Mouse (Mus musculus): ENCODE measurements around the gene N6amt1. TPM values are rescaled to one million over a fixed set of nuclear protein-coding genes. Genes with fewer than 3 reads are reported as not detected.

Gene N6amt1
- polyA plus RNA-seq, 1 experiment from 2014 or later: 18.8 TPM

DNA sequence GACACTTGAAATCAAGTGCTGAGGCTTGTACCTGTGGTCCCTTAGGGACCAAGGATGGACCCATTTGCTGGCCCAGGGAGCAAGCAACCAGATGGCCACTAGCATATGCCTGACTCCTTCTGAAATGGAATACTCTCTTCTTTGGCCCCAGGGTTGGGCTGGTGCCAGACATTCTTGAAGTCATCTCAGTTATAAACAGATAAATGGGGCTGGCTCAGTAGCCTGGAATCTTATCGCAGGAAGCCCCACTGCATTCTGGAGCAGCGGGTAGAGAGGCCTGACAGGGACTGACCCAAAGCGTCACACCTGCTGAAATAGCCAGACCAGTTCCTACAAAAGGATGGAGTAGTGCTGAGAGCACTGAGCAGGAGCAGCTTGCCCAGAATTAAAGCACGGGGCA, 10.2 kb downstream of the N6amt1 start:
- no peak overlapping the region for H3K4me3 ChIP-seq (ENCODE audit: low read depth, low read length)
- H3K4me2 ChIP-seq (ENCODE audit: low read length): no peak overlapping the region
- H3K27me3 ChIP-seq (ENCODE audit: control insufficient read depth, insufficient read depth, low read depth, low read length): no peaks in the 10 kb centered on the region
- H3K4me1 ChIP-seq (ENCODE audit: control insufficient read depth, insufficient read depth, low read length): no peaks in the 10 kb centered on the region
- H3K27ac ChIP-seq (ENCODE audit: low read length): no peak overlapping the region
- no peak for ATAC-seq
- 93% methylated on average over 4 of the region's 4 CpGs for WGBS
- H3K9ac ChIP-seq (ENCODE audit: low read depth, low read length): no peak overlapping the region
- H3K9me3 ChIP-seq (replicated peaks; ENCODE audit: control insufficient read depth, low read length, poor library complexity, severe bottlenecking): no peaks in the 10 kb centered on the region
- H3K36me3 ChIP-seq (ENCODE audit: control insufficient read depth, insufficient read depth, low read length): peaks cover 21% of the 10 kb centered on the region

- no peaks in the 10 kb centered on the region for H3K27me3 ChIP-seq (ENCODE audit: control insufficient read depth, insufficient read depth, low read depth, low read length)
- no peak for ATAC-seq
- WGBS: 91% methylated on average over 10 of the region's 10 CpGs
- no peak overlapping the region for H3K4me3 ChIP-seq (ENCODE audit: low read depth, low read length)
- no peak overlapping the region for H3K4me2 ChIP-seq (ENCODE audit: low read length)
- H3K36me3 ChIP-seq (ENCODE audit: control insufficient read depth, insufficient read depth, low read length): peaks cover 18% of the 10 kb centered on the region
- H3K9ac ChIP-seq (ENCODE audit: low read depth, low read length): no peak overlapping the region
- H3K4me1 ChIP-seq (ENCODE audit: control insufficient read depth, insufficient read depth, low read length): no peaks in the 10 kb centered on the region
- H3K27ac ChIP-seq (ENCODE audit: low read length): no peak overlapping the region
- H3K9me3 ChIP-seq (replicated peaks; ENCODE audit: control insufficient read depth, low read length, poor library complexity, severe bottlenecking): no peaks in the 10 kb centered on the region
Measured at GRCm38 (mm10) chr16:87366035-87366434, 12.1 kb downstream of the N6amt1 start.

DNA sequence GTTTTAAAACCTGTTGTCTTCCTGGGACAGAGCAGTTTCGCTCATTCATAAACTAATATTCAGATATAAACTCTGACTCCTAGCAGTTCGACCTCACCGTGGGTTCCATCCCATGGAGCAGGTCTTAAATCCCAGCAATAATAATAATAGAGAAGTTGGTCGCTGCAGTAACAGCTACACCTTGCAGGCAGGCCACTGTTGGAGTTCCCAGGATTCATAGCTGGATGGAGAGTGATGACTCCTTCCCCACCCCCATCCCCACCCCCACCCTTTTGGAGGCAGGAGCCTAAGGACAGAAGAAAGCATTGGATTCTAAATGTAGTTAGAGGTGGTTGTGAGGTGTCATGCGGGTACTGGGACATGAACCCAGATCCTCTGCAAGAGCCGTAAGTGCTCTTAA, 12.5 kb downstream of the N6amt1 start:
- no peak overlapping the region for H3K4me3 ChIP-seq (ENCODE audit: low read depth, low read length)
- 97% methylated on average over 6 of the region's 6 CpGs for WGBS
- H3K27me3 ChIP-seq (ENCODE audit: control insufficient read depth, insufficient read depth, low read depth, low read length): no peaks in the 10 kb centered on the region
- ATAC-seq: no peak
- H3K9ac ChIP-seq (ENCODE audit: low read depth, low read length): no peak overlapping the region
- H3K27ac ChIP-seq (ENCODE audit: low read length): no peak overlapping the region
- H3K36me3 ChIP-seq (ENCODE audit: control insufficient read depth, insufficient read depth, low read length): peaks cover 18% of the 10 kb centered on the region
- no peaks in the 10 kb centered on the region for H3K9me3 ChIP-seq (replicated peaks; ENCODE audit: control insufficient read depth, low read length, poor library complexity, severe bottlenecking)
- H3K4me2 ChIP-seq (ENCODE audit: low read length): no peak overlapping the region
- H3K4me1 ChIP-seq (ENCODE audit: control insufficient read depth, insufficient read depth, low read length): no peaks in the 10 kb centered on the region

GRCm38 (mm10) chr16:87382996-87383395, 29.0 kb downstream of the N6amt1 start:
- Histone ChIP-seq H3K27ac (ENCODE audit: low read length) (no peak overlapping the region), H3K9ac (ENCODE audit: low read depth, low read length) (no peak overlapping the region), H3K36me3 (ENCODE audit: control insufficient read depth, insufficient read depth, low read length) (peaks cover 44% of the 10 kb centered on the region), H3K4me3 (ENCODE audit: low read depth, low read length) (no peak overlapping the region), H3K27me3 (ENCODE audit: control insufficient read depth, insufficient read depth, low read depth, low read length) (no peaks in the 10 kb centered on the region), H3K4me1 (ENCODE audit: control insufficient read depth, insufficient read depth, low read length) (no peaks in the 10 kb centered on the region), H3K9me3 (replicated peaks; ENCODE audit: control insufficient read depth, low read length, poor library complexity, severe bottlenecking) (no peaks in the 10 kb centered on the region), H3K4me2 (ENCODE audit: low read length) (no peak overlapping the region)
- 98% methylated on average over 2 of the region's 2 CpGs for WGBS
- ATAC-seq: no peak

DNA sequence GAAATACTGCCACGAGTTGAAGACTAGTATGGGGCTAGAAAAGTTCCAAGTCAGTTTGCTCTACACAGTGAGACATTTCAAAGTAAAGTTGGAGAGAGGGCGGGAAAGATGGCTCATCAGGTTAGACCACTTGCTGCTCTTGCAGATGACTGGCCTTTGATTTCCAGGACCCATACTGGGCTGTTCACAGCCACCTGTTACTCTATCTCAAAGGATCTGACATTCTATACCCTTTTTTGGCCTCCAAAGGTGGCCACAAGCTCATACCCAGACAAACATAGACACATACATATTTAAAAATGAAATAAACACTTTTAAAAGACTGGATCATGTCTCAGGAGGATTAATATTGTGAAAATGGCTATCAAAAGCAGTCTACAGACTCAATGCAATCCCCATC, 30.4 kb downstream of the N6amt1 start:
- no peak for ATAC-seq
- no peaks in the 10 kb centered on the region for H3K27me3 ChIP-seq (ENCODE audit: control insufficient read depth, insufficient read depth, low read depth, low read length)
- WGBS: 91% methylated on average over 2 of the region's 2 CpGs
- no peaks in the 10 kb centered on the region for H3K4me1 ChIP-seq (ENCODE audit: control insufficient read depth, insufficient read depth, low read length)
- H3K4me2 ChIP-seq (ENCODE audit: low read length): no peak overlapping the region
- H3K9ac ChIP-seq (ENCODE audit: low read depth, low read length): no peak overlapping the region
- no peaks in the 10 kb centered on the region for H3K9me3 ChIP-seq (replicated peaks; ENCODE audit: control insufficient read depth, low read length, poor library complexity, severe bottlenecking)
- no peak overlapping the region for H3K4me3 ChIP-seq (ENCODE audit: low read depth, low read length)
- H3K36me3 ChIP-seq (ENCODE audit: control insufficient read depth, insufficient read depth, low read length): peaks cover 40% of the 10 kb centered on the region
- no peak overlapping the region for H3K27ac ChIP-seq (ENCODE audit: low read length)

DNA sequence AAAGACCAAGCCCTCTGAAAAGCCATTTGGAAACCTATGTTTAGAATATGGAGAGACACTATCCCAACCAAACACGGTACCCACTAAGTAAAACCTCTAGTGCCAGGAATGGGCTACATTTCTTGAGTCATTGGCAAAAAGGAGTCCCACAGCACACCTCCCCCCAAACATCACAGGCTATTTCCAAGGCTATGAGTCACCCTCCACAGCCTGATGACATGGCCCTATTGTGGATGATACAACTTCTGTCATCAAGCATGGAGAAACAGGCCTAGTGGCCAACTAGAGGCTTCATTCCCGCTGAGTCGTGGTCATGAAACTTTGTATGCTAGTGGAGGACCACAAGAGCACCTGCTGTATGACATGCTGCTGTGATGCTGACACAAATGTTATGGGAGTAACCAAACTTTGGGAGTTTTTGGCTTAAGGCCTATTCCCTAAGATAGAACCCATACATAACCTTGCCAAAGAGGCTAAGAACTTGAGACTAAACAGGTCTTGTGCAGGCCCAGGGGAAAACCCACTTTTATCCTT, 33.5 kb downstream of the N6amt1 start:
- Histone ChIP-seq H3K4me3 (ENCODE audit: low read depth, low read length) (no peak overlapping the region), H3K27ac (ENCODE audit: low read length) (no peak overlapping the region), H3K9ac (ENCODE audit: low read depth, low read length) (no peak overlapping the region), H3K4me1 (ENCODE audit: control insufficient read depth, insufficient read depth, low read length) (no peaks in the 10 kb centered on the region), H3K4me2 (ENCODE audit: low read length) (no peak overlapping the region), H3K27me3 (ENCODE audit: control insufficient read depth, insufficient read depth, low read depth, low read length) (no peaks in the 10 kb centered on the region), H3K9me3 (replicated peaks; ENCODE audit: control insufficient read depth, low read length, poor library complexity, severe bottlenecking) (no peaks in the 10 kb centered on the region), H3K36me3 (ENCODE audit: control insufficient read depth, insufficient read depth, low read length) (peaks cover 18% of the 10 kb centered on the region)
- ATAC-seq: no peak
- WGBS: 99% methylated on average over 3 of the region's 3 CpGs

- Histone ChIP-seq H3K9ac (ENCODE audit: low read depth, low read length) (no peak overlapping the region), H3K4me2 (ENCODE audit: low read length) (no peak overlapping the region), H3K36me3 (ENCODE audit: control insufficient read depth, insufficient read depth, low read length) (peaks cover 22% of the 10 kb centered on the region), H3K4me1 (ENCODE audit: control insufficient read depth, insufficient read depth, low read length) (no peaks in the 10 kb centered on the region), H3K9me3 (replicated peaks; ENCODE audit: control insufficient read depth, low read length, poor library complexity, severe bottlenecking) (no peaks in the 10 kb centered on the region), H3K27me3 (ENCODE audit: control insufficient read depth, insufficient read depth, low read depth, low read length) (no peaks in the 10 kb centered on the region), H3K4me3 (ENCODE audit: low read depth, low read length) (no peak overlapping the region), H3K27ac (ENCODE audit: low read length) (no peak overlapping the region)
- ATAC-seq: peak; percentile 89
- 54% methylated on average over 16 of the region's 16 CpGs for WGBS
Measured at GRCm38 (mm10) chr16:87393813-87394548, 40.0 kb downstream of the N6amt1 start.

GRCm38 (mm10) chr16:87405001-87405400, 51.0 kb downstream of the N6amt1 start:
- H3K9me3 ChIP-seq (replicated peaks; ENCODE audit: control insufficient read depth, low read length, poor library complexity, severe bottlenecking): no peaks in the 10 kb centered on the region
- 95% methylated on average over 3 of the region's 3 CpGs for WGBS
- no peak for ATAC-seq
- H3K4me1 ChIP-seq (ENCODE audit: control insufficient read depth, insufficient read depth, low read length): no peaks in the 10 kb centered on the region
- H3K9ac ChIP-seq (ENCODE audit: low read depth, low read length): no peak overlapping the region
- H3K4me3 ChIP-seq (ENCODE audit: low read depth, low read length): no peak overlapping the region
- no peaks in the 10 kb centered on the region for H3K27me3 ChIP-seq (ENCODE audit: control insufficient read depth, insufficient read depth, low read depth, low read length)
- H3K27ac ChIP-seq (ENCODE audit: low read length): no peak overlapping the region
- peaks cover 40% of the 10 kb centered on the region for H3K36me3 ChIP-seq (ENCODE audit: control insufficient read depth, insufficient read depth, low read length)
- H3K4me2 ChIP-seq (ENCODE audit: low read length): no peak overlapping the region
